Mouse (Mus musculus) cerebellum, postnatal 10 days (tissue): Measurements from ENCODE around the gene Tmem175.
A peak's percentile ranks its signal among the peaks of the same experiment; 100 is the strongest.

Experiments
- DNase-seq, 2 experiments: peaks; one replicate each; pipeline ENCODE4 v3.0.0; 2021; ENCODE audit warnings: mixed read lengths in 2 of 2

Gene Tmem175

DNA sequence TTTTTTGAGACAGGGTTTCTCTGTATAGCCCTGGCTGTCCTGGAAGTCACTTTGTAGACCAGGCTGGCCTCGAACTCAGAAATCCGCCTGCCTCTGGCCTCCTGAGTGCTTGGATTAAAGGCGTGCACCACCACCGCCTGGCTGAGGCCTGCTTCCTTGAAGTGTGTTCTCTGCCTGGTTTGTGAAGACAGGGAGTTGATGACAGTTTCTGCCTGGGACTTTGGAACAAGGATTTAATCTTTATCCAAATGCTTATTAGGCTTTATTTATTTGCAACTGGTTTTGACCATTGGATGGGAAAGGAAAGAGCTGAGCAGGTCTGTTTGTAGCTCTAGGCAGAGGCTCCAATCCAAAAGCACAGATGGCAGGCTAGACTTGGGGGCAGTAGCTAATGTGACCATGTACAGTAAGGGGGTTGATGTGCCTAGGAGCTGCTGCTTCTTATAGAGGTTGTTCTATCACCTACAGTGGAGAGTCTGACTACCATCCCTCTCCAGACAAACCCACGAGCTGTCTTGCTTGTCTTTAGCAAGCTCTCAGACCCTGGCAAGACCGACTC lies 48.8 kb downstream of the Tmem175 start:
- peak; percentile 48 to 54 for DNase-seq

DNA sequence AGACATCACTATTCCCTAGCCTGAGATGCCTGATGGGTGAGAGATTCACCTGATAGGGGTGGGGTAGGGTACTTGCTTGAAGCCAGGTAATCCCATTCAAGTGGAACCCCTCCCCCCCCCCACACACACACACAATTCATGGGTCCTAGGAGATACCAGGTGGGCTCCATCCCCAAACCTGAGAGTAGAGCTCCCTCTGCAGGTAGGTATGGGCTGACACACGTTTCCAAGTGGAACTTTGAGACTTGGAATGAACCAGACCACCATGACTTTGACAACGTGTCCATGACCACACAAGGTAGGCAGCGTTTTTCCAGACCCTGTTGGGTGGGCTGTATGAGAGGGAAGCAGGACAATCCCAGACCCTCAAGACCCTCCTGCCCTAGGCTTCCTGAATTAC lies 50.3 kb downstream of the Tmem175 start:
- no peak for DNase-seq

DNA sequence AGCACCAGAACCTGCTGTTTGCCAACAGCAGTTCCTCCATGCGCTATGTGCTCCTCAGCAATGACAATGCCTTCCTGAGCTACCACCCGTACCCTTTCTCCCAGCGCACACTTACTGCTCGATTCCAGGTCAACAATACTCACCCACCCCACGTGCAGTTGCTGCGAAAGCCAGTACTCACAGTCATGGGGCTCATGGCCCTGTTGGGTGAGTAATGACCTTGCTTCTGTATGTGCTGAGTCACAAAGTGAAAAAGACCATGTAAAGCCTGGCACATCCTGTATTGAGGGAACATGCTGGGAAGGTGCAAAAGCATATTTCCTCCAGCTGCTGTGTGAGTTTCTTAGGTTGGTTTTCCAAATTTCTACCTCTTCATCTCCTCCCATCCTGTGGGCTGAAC lies 51.3 kb downstream of the Tmem175 start:
- DNase-seq = no peak

DNA sequence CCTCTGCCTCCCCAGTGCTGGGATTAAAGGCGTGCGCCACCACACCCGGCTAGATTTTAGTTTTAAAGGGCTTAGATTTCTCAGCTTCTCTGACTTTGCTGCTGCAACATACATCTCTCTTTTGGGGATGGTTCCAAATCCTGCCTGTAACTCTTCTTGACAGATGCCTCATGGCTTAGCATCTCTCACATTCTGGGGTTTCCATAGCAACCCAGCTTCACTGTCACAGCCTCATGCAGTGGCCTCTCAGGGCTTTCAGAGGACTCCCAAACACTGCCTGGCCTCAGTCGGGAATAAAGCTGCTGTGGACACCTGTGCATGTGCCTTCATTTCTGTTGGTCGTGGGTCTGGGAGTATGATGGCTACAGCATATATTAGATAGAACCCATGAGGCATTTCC lies 59.5 kb downstream of the Tmem175 start:
- no peak for DNase-seq

DNA sequence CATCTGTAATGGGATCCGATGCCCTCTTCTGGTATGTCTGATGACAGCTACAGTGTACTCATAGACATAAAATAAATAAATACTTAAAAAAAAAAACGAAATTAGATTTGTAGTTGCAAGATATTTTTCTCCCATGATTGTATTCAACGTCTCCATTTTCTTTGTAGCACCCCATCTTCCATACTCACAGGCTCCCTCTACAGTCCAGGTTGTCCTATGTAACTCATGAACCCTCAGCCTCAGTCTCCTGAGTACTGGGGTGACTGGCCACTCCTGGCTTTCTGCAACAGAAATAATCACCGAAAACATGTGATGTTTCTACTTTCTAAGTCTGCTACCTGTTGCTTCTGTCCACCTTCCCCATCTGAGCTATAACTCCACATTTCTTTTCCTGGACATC lies 61.6 kb downstream of the Tmem175 start:
- DNase-seq = no peak

DNA sequence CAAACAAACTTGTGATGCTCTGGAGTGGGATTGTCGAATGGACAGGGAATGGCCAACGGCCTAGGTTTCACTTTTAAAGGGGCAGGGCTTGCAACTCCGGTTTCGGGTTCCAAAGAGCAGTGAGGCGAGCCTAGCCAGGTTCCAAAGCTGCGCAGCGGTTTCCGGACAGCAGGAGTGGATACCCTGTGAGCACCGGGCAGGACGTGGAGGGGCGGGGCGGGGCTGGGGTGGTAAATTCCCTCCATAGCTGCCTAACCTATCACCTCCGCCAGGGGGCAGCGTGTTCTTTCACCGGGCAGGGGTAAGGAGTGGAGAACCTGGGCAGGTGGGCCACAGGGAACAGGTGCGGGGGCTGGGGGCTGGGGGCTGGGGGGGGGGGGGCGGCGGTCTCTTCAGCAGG lies 62.7 kb downstream of the Tmem175 start, which contains the start of gene Fgfrl1:
Gene Fgfrl1, plus strand, starts transcription at position 112 of the 400 bp plus-strand sequence.
- DNase-seq = peak; percentile 54 to 57

DNA sequence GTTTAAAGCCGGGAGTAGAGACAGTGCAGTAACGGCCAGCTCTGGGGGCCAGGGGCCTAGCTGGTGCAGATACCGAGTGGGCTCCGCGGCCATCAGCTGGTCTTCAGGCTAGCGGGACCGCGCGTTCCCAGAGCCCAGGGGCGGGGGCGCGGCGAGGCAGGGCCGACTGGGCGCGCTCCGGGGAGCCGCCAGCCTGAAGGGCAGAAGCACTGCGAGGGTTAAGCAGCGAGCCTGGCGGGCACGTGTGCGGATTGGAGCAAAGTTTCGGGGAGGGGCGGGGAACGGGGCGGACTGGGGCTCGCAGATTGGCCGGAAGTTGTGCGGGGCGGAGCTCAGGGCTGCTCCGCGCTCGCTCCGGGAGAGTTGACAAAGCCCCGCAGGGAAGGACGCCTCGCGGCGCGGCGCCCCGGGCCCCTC lies 64.3 kb downstream of the Tmem175 start:
- DNase-seq = peak; percentile 80 to 86

DNA sequence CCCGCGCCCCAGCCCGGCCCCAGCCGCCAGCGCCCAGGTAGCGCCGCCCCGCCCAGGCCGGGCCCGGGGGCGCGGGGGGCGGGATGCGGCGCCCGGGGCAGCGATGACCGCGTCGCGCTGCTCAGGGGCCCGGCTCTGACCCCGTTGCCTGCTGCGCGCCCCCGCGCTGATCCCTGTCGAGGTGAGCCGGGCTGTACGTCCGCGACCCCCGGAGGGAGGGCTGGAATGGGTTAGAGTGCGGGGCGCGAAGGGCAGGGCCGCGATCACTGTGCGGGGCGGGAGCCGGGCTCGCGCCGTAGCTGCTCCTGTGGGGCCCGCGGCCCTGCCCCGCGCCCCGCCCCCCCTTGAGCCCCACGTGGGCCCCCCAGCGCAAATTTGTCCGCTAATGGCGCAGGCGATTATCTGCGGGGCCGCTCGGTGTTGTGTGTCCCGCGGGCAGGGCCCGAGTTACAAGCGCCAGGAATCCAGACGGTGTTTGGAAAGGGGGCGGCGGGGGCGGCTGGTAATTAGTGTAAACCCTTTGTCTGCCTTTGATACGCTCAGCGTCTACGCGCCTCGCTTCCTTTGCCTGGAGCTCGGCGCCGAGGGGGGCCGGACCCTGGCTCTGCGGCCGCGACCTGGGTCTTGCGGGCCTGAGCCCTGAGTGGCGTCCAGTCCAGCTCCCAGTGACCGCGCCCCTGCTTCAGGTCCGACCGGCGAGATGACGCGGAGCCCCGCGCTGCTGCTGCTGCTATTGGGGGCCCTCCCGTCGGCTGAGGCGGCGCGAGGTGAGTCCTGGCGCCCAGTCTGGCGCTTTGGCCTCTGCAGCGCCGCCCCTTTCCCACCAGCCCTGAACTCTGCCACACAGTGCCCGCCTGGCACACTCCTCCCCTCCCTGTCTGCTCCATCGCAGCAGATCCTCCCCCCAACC lies 65.0 kb downstream of the Tmem175 start:
- peak; percentile 43 to 54 for DNase-seq

DNA sequence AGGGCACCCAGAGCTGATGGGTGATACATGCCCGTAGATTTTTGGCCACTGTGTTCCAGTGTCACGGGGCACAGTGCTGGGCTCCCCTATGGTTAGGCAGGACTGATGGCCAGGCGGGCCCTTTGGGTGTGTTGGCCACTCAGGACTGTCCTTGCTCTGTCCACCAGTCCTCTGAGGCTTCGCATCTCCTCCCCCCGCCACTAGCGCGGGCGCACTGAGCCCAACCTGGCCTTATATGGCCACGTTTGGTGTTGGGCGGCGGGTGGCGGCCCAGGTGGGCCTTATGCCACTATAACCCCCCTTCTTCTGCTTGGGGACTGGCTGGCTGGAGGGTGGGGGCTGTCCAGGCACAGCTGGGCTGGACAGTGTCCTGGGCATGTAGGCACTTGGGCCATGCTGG lies 66.3 kb downstream of the Tmem175 start:
- DNase-seq = no peak

DNA sequence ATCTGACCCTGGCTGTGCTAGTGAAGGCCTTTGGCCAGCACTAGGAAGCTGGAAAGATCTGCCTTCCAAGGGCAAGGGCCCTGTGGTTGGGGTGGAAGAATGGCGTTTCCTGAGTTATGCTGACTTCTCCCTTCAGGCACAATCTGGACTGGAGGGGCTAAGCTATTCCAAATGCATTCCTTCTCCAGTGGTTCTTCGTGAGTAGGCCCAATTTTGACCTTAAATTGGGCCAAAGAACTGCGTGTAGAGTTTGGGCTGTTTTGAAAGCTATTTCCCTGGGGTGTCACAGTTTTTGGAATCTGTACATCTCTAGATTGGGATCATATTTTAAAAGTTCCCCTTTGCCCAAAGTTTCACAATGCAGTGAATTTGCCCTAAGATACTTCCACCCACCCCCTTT lies 67.0 kb downstream of the Tmem175 start:
- no peak for DNase-seq

DNA sequence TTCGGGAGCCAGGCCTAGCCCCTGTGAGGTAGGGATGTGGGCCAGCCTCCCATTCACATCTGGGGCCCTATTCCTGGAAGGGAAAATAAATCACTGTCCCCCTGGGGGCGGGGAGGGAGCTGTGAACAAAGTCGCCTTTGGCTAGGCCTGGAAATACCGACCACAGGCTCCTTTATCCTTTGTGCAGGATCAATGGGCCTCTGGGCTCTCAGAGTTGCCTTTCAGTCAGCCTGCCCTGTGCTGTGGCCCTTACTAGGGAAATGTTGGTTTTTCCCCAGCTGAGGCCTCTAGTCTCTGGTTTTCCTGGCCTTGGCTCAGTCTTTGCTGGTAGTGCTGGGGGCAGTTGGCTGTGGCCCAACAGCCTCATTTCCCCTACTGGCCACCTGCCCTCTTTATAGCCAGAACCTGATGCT lies 67.8 kb downstream of the Tmem175 start:
- DNase-seq = peak; percentile 50 to 69
